Comparison of ENCODE assay signal across 11 mouse cellular contexts in genomic region chr17:27703961-27704621, GRCm38 (mm10). TPM values are rescaled to one million over a fixed set of nuclear protein-coding genes. Genes with fewer than 3 reads are reported as not detected.
A peak's percentile ranks its signal among the peaks of the same experiment; 100 is the strongest.
DNase-seq lines count a peak whose midpoint lies in the region; ATAC-seq lines count a peak whose summit lies in the region.
"Had no signal": no experiment of that assay in that cellular context is flagged by ENCODE, and none has a peak within 500 bp of the region (broad histone marks: within the 10 kb centered on the region; RNA-seq: fewer than 3 reads in every experiment).

No protein-coding gene starts in this region.

- H3K4me2 ChIP-seq in hindbrain, embryonic 11.5 days (replicated peaks; ENCODE audit: low read depth, low read length) = no peak overlapping the region
- H3K4me2 ChIP-seq in hindbrain, embryonic 12.5 days (replicated peaks) = no peak overlapping the region
- H3K4me2 ChIP-seq in neural tube, embryonic 11.5 days (ENCODE audit: low read depth) = no peak overlapping the region
- H3K4me2 ChIP-seq: heart, embryonic 15.5 days; limb, embryonic 15.5 days had no signal

- H3K9me3 ChIP-seq in hindbrain, embryonic 11.5 days (ENCODE audit: control insufficient read depth, low read length) = no peaks in the 10 kb centered on the region
- H3K9me3 ChIP-seq in hindbrain, embryonic 12.5 days (replicated peaks) = no peaks in the 10 kb centered on the region; the same call in 1 of the 2 replicates
- H3K9me3 ChIP-seq in neural tube, embryonic 11.5 days (ENCODE audit: control insufficient read depth, low read length) = no peaks in the 10 kb centered on the region
- H3K9me3 ChIP-seq: heart, embryonic 15.5 days; limb, embryonic 15.5 days had no signal

- peak; percentile 59 for DNase-seq in hindbrain, embryonic 11.5 days (ENCODE audit: low spot score)
- DNase-seq in neural tube, embryonic 11.5 days (ENCODE audit: low spot score) = peak; percentile 57
- no peak for DNase-seq in neural tube, embryonic 10.5 days (ENCODE audit: extremely low spot score, low spot score)
- peak; percentile 53 to 62 for DNase-seq in adrenal gland, postnatal 36 days
- DNase-seq in retina, embryonic 14.5 days (ENCODE audit: low spot score) = peak; percentile 71
- no peak for DNase-seq in cerebellum, adult 9-11 months
- no peak for DNase-seq in urinary bladder, adult 18-20 months (ENCODE audit: low spot score in 2 of 2)

- peaks cover 3% of the 10 kb centered on the region; the same call in 1 of the 2 replicates for H3K27me3 ChIP-seq in hindbrain, embryonic 11.5 days (ENCODE audit: control insufficient read depth, insufficient read depth, low read length)
- peaks cover 28% of the 10 kb centered on the region for H3K27me3 ChIP-seq in hindbrain, embryonic 12.5 days
- peaks cover 3% of the 10 kb centered on the region; the same call in 1 of the 2 replicates for H3K27me3 ChIP-seq in neural tube, embryonic 11.5 days (ENCODE audit: control insufficient read depth, insufficient read depth, low read length)

- no peak for ATAC-seq in hindbrain, embryonic 11.5 days (ENCODE audit: low FRiP score)
- no peak for ATAC-seq in hindbrain, embryonic 12.5 days (ENCODE audit: low FRiP score)
- ATAC-seq in neural tube, embryonic 11.5 days (ENCODE audit: insufficient read depth, low FRiP score, low TSS enrichment) = no peak

- 63% methylated on average over 5 of the region's 5 CpGs for WGBS in hindbrain, embryonic 11.5 days
- WGBS in hindbrain, embryonic 12.5 days = 63% methylated on average over 5 of the region's 5 CpGs
- 68% methylated on average over 5 of the region's 5 CpGs for WGBS in neural tube, embryonic 11.5 days

- H3K36me3 ChIP-seq in hindbrain, embryonic 11.5 days (ENCODE audit: control insufficient read depth, insufficient read depth, low read length) = no peaks in the 10 kb centered on the region
- H3K36me3 ChIP-seq in hindbrain, embryonic 12.5 days = no peaks in the 10 kb centered on the region
- H3K36me3 ChIP-seq in neural tube, embryonic 11.5 days (ENCODE audit: control insufficient read depth, insufficient read depth, low read length) = no peaks in the 10 kb centered on the region
- H3K36me3 ChIP-seq: heart, embryonic 15.5 days; limb, embryonic 15.5 days had no signal

- no peak overlapping the region for H3K27ac ChIP-seq in hindbrain, embryonic 11.5 days (ENCODE audit: low read depth, low read length)
- H3K27ac ChIP-seq in hindbrain, embryonic 12.5 days = no peak overlapping the region
- H3K27ac ChIP-seq in neural tube, embryonic 11.5 days (ENCODE audit: low read depth, low read length) = no peak overlapping the region
- H3K27ac ChIP-seq: heart, embryonic 15.5 days; kidney, postnatal 0 days; limb, embryonic 15.5 days had no signal

- H3K9ac ChIP-seq in hindbrain, embryonic 11.5 days (ENCODE audit: low read depth, low read length) = no peak overlapping the region
- no peak overlapping the region for H3K9ac ChIP-seq in hindbrain, embryonic 12.5 days
- H3K9ac ChIP-seq in neural tube, embryonic 11.5 days (ENCODE audit: low read length) = no peak overlapping the region
- H3K9ac ChIP-seq: heart, embryonic 15.5 days; limb, embryonic 15.5 days had no signal

- H3K4me3 ChIP-seq in hindbrain, embryonic 11.5 days (ENCODE audit: low read depth, low read length) = no peak overlapping the region
- H3K4me3 ChIP-seq in hindbrain, embryonic 12.5 days = no peak overlapping the region
- no peak overlapping the region for H3K4me3 ChIP-seq in neural tube, embryonic 11.5 days (ENCODE audit: low read depth, low read length)
- H3K4me3 ChIP-seq: heart, embryonic 15.5 days; limb, embryonic 15.5 days had no signal

- no peaks in the 10 kb centered on the region; the same call in 1 of the 2 replicates for H3K4me1 ChIP-seq in hindbrain, embryonic 11.5 days (replicated peaks; ENCODE audit: control insufficient read depth, insufficient read depth, low read length)
- H3K4me1 ChIP-seq in hindbrain, embryonic 12.5 days = peaks cover 24% of the 10 kb centered on the region
- H3K4me1 ChIP-seq in neural tube, embryonic 11.5 days (ENCODE audit: control insufficient read depth, insufficient read depth, low read length) = peaks cover 2% of the 10 kb centered on the region; the same call in 1 of the 2 replicates

RNA-seq across cellular contexts. Expression of gene Spdef, which starts 24.7 kb away (rescaled TPM):
- 0.17 TPM in 1 of 2 replicates, not detected in the other for polyA plus RNA-seq in hindbrain, embryonic 11.5 days (2014; fragmentation: Nextera tagmentation; extraction: Ambion mirVana)
- 0.35 and 0.48 TPM in 2 replicates for polyA plus RNA-seq in hindbrain, embryonic 12.5 days (2016; fragmentation: Nextera tagmentation; extraction: Ambion mirVana)
- not detected in 2 replicates for polyA plus RNA-seq in neural tube, embryonic 11.5 days (2014; fragmentation: Nextera tagmentation; extraction: Ambion mirVana)
- under 1 TPM in 1 of 2 experiments, not detected in 1; 0.16 TPM for total RNA-seq in adrenal gland, postnatal 36 days (2021)

RNA-seq across cellular contexts. Expression of gene Pacsin1, which starts 48.8 kb away (rescaled TPM):
- 3.5 and 3.7 TPM in 2 replicates for polyA plus RNA-seq in hindbrain, embryonic 11.5 days (2014; fragmentation: Nextera tagmentation; extraction: Ambion mirVana)
- 11.0 and 13.4 TPM in 2 replicates for polyA plus RNA-seq in hindbrain, embryonic 12.5 days (2016; fragmentation: Nextera tagmentation; extraction: Ambion mirVana)
- 4.3 and 5.4 TPM in 2 replicates for polyA plus RNA-seq in neural tube, embryonic 11.5 days (2014; fragmentation: Nextera tagmentation; extraction: Ambion mirVana)
- 1 to 10 TPM; 2.5 to 3.5 TPM for total RNA-seq in adrenal gland, postnatal 36 days (2021)

Comparison
In these comparisons a context has a peak if more than half of its experiments do, and no peak if none do; other contexts are left out.
1. DNase-seq: peak in hindbrain, embryonic 11.5 days (single experiment), neural tube, embryonic 11.5 days (single experiment), adrenal gland, postnatal 36 days (2 of 2) and retina, embryonic 14.5 days (single experiment); none in neural tube, embryonic 10.5 days (single experiment), cerebellum, adult 9-11 months (single experiment) and urinary bladder, adult 18-20 months (0 of 2).